Mouse (Mus musculus): ENCODE results near the gene Fam214b. TPM values are rescaled to one million over a fixed set of nuclear protein-coding genes. Genes with fewer than 3 reads are reported as not detected.
A peak's percentile ranks its signal among the peaks of the same experiment; 100 is the strongest.

Gene Fam214b
- total RNA-seq (2021), result 10 to 100 TPM; 36.4 to 36.6 TPM
- long read RNA-seq, transcript Fam214b-202 (9 exons, 3,107 nt), result minor isoform, 6 of 29 reads
- long read RNA-seq, transcript Fam214b-204 (9 exons, 3,280 nt), result major isoform, 14 of 29 reads
- long read RNA-seq, partial matches to known transcripts, result 4 of 29 reads
- long read RNA-seq, other reads (novel, unspliced or antisense), result 4 of 29 reads

GRCm38 (mm10) chr4:43045659-43046302, at the start of gene Fam214b:
Gene Fam214b, minus strand, starts transcription at chr4:43046220.
- peak; percentile 91 to 94 for DNase-seq (ENCODE audit: low spot score in 2 of 2)

- DNase-seq (ENCODE audit: low spot score in 2 of 2), result no peak
Observed at GRCm38 (mm10) chr4:43091183-43091582, 45.2 kb upstream of the Fam214b start.

- no peak for DNase-seq (ENCODE audit: low spot score in 2 of 2)
Observed at GRCm38 (mm10) chr4:43089950-43090349, 43.9 kb upstream of the Fam214b start.

DNA sequence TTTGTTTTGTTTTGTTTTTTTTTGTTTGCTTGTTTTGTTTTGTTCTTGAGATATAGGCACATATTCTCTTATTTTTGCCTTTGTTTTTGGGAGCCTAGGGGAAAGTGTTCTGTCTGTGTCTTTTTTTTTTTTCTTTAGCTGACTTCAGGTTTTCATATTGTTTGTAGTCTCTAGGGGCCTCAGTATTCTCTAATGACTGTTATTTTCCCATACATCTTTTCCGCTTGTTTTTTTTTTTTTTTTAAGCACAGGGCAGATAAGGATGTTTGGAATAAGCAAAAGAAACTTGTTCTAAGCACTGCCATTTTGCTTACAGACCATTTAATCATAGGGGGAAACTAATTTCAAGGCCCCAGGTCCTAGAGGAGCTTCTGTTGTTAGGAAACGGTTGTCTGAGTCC, 36.4 kb upstream of the Fam214b start:
- no peak for DNase-seq (ENCODE audit: low spot score in 2 of 2)

DNA sequence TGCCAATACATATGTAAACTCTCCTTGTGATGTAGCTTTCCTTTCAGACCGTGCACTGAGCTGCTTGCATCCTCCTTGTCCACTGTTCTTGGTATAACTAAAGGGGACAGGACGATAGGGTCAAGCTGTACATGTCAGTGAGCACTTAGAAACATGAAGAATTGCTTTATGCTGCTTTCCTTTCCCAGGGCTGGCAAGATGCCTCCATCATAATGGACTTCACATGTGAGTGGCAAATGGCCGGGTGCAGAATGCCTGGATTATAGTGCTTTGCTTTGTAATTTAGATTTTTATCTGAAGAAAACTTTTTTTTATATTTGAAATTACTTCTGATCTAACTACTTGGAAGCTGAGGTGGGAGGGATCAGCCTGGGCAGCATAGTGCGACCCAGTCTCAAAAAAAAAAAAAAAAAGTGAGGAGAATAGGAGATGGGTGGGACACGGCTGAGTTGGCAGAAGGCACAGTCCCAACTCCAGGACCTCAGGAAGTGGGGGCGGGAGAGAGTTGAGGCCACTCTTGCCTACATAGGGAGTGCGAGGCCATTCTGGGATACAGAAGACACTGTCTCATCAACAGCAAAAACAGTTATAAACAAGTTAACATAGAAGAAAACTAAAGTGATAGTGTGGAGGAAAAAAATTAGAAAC, 32.2 kb upstream of the Fam214b start:
- DNase-seq (ENCODE audit: low spot score in 2 of 2), result no peak

DNA sequence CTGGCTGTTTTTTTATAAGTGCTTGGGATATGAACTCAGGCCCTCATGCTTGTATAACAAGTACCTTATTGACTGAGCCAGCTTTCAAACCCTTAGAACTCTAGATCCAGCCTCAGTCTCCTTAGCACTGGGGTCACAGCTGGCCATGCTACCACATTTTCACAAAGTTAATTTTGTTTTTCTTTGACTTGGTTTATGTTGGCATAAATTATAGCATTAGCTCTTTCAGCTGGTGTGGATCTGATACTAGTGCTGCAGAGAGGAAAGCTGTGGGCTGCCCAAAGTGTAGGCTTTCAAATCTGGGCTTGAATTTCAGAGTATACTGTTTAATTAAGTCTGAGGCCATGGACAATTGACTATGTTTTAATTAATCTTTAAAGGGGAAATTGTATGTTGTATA, 28.9 kb upstream of the Fam214b start:
- no peak for DNase-seq (ENCODE audit: low spot score in 2 of 2)

GRCm38 (mm10) chr4:43065471-43065870, 19.5 kb upstream of the Fam214b start:
- DNase-seq (ENCODE audit: low spot score in 2 of 2), result no peak

DNA sequence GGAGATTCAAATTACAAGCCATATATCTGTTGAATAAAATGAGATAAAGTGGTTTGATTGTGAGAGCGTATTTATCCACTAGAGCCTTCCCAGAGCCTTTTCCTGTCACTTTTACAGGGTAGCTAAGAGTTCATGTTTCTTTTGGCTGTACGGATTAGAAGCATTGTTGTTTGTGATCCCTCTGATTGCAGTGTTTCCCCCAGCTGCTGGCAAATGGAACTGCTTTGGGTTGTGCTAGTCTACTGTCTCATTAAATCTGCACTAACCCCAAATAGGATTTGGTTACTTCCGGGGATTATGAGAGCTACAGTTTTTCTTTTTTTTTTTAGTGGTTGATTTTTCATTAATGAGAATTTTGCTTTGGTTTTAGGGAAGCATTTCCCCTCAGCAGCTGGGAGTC, 14.3 kb upstream of the Fam214b start:
- DNase-seq (ENCODE audit: low spot score in 2 of 2), result peak in 1 of 2 experiments; percentile 7

- no peak for DNase-seq (ENCODE audit: low spot score in 2 of 2)
Observed at GRCm38 (mm10) chr4:43059697-43060096, 13.7 kb upstream of the Fam214b start.

DNA sequence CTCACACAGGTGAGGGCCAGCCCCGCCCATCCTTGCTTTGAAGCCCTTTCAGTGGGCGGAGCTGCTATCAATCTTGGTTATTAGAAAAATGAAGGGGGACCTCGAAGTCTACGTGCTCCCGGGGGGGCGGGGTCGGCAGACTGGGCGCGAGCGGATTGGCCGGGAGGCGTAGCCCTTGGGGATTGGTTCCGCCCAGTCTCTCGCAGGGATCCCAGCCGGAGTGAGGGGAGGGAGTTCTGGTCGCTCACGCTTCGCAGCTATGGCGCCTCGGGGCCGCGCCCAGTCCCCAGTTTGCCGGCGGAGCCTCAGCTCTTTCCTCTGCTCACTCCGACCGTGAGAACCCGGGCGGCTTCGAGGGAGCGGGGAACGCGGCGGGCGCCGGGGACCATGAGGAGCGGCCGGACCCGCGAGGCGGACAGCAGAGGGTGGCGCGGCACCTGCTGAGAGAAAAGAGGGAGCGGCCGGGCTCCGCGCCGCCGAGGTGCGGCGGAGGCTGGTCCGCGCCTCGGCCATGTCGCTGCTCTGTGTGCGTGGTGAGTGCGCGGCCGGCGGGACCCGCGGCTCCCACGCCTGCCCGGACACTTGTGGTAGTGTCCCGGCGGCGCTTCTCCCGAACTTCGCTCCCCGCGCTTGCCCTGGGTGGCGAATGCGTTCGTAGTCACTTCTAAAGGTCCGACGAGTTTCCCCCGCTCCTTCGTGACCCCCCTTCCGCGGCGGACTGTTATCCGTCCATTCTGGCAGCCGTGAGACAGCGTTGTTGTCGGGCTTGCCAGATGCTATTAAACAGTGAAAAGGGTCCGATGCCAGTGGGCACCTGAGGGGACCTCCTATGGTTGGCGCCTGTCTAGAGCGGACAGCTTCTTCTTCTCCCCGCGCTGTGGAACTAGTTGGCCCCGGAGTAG, 13.0 kb upstream of the Fam214b start, which contains the start of gene Unc13b:
Gene Unc13b, plus strand, starts transcription at position 201 of the 902 bp plus-strand sequence.
- DNase-seq (ENCODE audit: low spot score in 2 of 2), result peak; percentile 90 to 92

- DNase-seq (ENCODE audit: low spot score in 2 of 2), result no peak
Observed at GRCm38 (mm10) chr4:43058392-43058752, 12.4 kb upstream of the Fam214b start.

GRCm38 (mm10) chr4:43057654-43058053, 11.6 kb upstream of the Fam214b start:
- no peak for DNase-seq (ENCODE audit: low spot score in 2 of 2)

- peak in 1 of 2 experiments; percentile 60 for DNase-seq (ENCODE audit: low spot score in 2 of 2)
Observed at GRCm38 (mm10) chr4:43052627-43053026, 6.6 kb upstream of the Fam214b start.

DNA sequence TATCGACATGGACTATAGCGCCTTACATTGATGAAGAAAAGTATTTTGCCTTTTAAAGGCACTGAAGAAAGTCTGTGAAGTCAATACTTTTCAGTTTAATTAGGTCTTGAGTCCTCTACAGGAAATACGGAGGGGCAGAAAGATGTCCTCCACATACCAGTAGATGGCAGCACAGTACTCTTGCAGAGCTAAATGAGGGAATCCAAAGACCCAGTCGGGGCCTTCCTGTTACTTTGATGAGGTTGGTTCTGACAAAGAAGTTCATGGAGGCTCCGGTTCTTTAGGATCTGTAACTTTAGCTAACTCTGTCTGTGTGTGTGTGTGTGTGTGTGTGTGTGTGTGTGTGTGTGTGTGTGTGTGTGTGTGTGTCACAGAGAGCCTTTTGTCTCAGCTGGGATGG, 1.2 kb upstream of the Fam214b start:
- peak; percentile 51 to 90 for DNase-seq (ENCODE audit: low spot score in 2 of 2)

DNA sequence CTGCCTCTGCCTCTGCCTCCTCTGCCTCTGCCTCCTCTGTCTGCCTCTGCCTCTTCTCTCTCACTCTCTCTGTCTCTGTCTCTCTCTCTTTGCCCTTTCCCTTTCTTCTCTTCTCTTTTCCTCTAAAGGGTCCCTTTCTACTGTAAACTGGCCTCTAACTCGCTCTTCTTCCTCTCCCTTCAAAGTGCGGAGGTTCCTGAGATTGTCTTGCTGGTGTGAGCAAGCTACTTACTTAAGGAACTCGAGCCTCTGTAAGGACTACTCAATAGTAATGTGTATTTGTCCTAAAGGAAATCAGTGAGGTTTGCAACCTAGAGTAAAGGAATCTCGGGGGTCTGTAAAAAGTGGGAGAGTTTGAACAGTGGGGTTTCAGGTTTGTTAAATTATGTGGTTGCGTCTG, 587 bp upstream of the Fam214b start:
- no peak for DNase-seq (ENCODE audit: low spot score in 2 of 2)

GRCm38 (mm10) chr4:43045285-43045658, 748 bp downstream of the Fam214b start:
- DNase-seq (ENCODE audit: low spot score in 2 of 2), result no peak

GRCm38 (mm10) chr4:43044673-43045072, 1.3 kb downstream of the Fam214b start:
- peak in 1 of 2 experiments; percentile 12 for DNase-seq (ENCODE audit: low spot score in 2 of 2)

DNA sequence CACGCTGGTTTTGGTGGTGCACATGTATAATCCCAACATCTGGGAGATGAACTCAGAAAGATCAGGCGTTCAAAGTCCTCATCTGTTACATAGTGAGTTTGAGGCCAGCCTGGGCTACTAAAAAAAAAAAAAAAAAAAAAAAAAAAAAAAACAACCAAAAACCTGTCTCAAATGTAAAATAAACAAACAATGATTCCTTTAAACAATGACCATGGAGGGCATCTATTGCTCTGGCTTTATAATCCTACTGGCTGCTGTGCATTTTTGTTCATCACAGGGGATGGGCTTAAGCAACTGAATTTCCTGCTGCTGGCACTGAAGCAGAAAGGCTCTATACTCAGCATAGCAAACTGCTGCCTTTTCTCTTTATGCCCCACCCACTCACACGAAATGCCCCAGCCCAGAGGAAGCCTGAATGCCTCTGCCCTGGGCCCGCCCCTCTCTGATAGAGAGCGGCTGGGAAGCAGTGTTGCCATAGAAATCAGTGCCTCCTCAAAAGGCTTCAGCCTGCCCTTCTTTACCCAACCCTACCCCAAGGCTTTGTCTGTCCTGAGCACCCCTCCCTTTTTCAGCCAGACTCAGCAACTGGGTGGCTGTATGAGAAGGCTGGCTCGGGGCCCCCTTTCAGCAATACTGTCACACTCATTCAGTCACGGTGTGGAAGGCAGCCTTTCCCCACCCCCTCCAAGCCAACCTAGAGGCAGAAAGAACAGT, 2.2 kb downstream of the Fam214b start:
- peak; percentile 59 to 60 for DNase-seq (ENCODE audit: low spot score in 2 of 2)

DNA sequence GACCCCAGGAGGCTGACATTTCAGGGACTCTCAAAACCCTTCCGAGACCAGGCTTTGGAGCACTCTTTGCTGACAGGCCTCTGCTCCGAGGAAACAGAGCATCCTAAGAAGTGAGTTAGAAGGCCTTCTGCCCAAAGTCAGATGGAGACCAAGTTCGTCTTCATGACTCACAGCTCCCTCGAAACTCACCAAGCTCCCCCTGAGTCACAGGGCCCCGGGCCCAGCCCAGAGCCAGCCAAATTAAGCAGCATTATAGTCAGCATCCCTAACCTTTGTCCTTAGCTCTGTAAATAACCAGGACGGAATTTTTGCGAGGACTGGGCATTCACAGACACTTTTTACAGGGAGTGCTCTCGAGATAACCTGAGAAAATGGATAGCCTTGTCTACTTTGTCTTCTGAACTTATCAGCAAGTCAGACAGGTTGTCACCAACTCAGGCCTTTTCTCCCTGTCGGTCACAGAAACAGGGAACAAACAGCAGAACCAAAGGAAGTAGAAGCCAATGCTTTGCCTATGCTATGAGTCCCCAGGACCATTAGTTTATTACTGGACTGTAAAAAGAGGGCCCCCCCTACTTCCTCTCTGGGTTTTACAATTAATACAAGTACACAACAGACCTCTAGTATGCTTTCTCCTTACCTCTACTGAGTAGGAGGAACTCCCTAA, 5.0 kb downstream of the Fam214b start:
- no peak for DNase-seq (ENCODE audit: low spot score in 2 of 2)

- DNase-seq (ENCODE audit: low spot score in 2 of 2), result peak; percentile 92 to 97
Observed at GRCm38 (mm10) chr4:43040114-43040572, 5.9 kb downstream of the Fam214b start.

Data from layer of hippocampus, adult 18-20 months (tissue).